ENCODE assay signal across 8 mouse cellular contexts in the genomic region with DNA sequence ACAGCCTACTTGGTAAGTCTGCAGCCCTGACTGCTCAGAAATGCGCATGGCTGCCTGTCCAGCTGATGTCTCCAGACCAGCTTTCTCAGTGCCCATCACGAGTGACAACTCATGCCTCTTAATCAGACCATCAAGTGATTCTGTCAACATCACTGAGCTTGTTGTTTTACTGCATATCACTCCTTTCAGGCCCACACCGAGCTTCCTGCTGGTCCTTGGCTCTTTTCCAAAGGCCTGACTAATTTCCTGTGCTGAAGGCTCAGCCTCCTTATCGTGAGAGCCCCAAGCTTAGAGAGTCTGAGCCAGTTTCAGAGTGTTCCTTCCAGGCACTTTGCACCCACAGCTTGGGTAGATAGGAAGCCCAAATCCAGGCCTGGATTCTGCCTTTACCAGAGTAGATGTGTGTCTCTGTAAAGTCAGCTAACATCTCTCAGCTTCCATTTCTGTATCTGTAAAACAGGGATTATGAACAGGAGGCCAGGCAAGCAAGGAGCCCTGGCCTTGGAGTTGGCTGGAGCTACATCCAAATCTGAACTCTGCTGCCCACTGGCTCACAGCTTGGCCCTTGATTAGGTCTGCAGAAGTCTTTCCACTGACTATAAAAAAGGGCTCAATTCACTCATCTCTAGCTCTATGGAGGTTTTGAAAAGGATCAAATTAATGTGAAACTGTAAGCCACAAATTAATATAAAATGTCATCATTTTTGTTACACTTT. TPM values are rescaled to one million over a fixed set of nuclear protein-coding genes. Genes with fewer than 3 reads are reported as not detected.
DNase-seq lines count a peak whose midpoint lies in the region; ATAC-seq and TF ChIP-seq lines count a peak whose summit lies in the region.

No protein-coding gene starts in this region.

- no peak for DNase-seq in forebrain, embryonic 10.5 days (ENCODE audit: extremely low spot score, low spot score)
- DNase-seq in 3T3-L1 (ENCODE audit: low read depth, low spot score) = peak; percentile 96
- DNase-seq in heart, embryonic 10.5 days (ENCODE audit: low spot score) = peak; percentile 87
- peak; percentile 46 to 63 for DNase-seq in kidney, postnatal 25 days
- DNase-seq in right cerebral cortex, postnatal 4 days = no peak

- H3K36me3 ChIP-seq in forebrain, embryonic 12.5 days (replicated peaks) = no peaks in the 10 kb centered on the region
- H3K36me3 ChIP-seq in forebrain, embryonic 10.5 days (replicated peaks) = no peaks in the 10 kb centered on the region
- H3K36me3 ChIP-seq in heart, embryonic 10.5 days = no peaks in the 10 kb centered on the region

- no peaks in the 10 kb centered on the region for H3K27me3 ChIP-seq in forebrain, embryonic 12.5 days
- no peaks in the 10 kb centered on the region for H3K27me3 ChIP-seq in forebrain, embryonic 10.5 days (ENCODE audit: poor library complexity, severe bottlenecking)
- H3K27me3 ChIP-seq in heart, embryonic 10.5 days (ENCODE audit: insufficient read depth, poor library complexity, severe bottlenecking) = no peaks in the 10 kb centered on the region

- no peak overlapping the region for H3K4me3 ChIP-seq in forebrain, embryonic 12.5 days (replicated peaks)
- no peak overlapping the region for H3K4me3 ChIP-seq in forebrain, embryonic 10.5 days
- no peak overlapping the region for H3K4me3 ChIP-seq in bone marrow, adult 2 months (replicated peaks; ENCODE audit: control insufficient read depth, low read depth, low read length)
- no peak overlapping the region for H3K4me3 ChIP-seq in heart, embryonic 10.5 days

- TF ChIP-seq CTCF in bone marrow, adult 2 months (IDR thresholded peaks at IDR 0.05; ENCODE audit: control insufficient read depth, insufficient read depth, low read length) = no peak

- no peaks in the 10 kb centered on the region for H3K9me3 ChIP-seq in forebrain, embryonic 12.5 days
- peaks cover 5% of the 10 kb centered on the region; the same call in 1 of the 2 replicates for H3K9me3 ChIP-seq in forebrain, embryonic 10.5 days
- no peaks in the 10 kb centered on the region for H3K9me3 ChIP-seq in heart, embryonic 10.5 days

- no peak overlapping the region for H3K27ac ChIP-seq in forebrain, embryonic 12.5 days
- H3K27ac ChIP-seq in forebrain, embryonic 10.5 days = no peak overlapping the region
- H3K27ac ChIP-seq in bone marrow, adult 2 months (ENCODE audit: control insufficient read depth, insufficient read depth, low read depth, low read length, poor library complexity) = peak overlapping the region; percentile 58
- peak overlapping the region; percentile 64 for H3K27ac ChIP-seq in heart, embryonic 10.5 days

- no peak overlapping the region for H3K4me2 ChIP-seq in forebrain, embryonic 12.5 days

- no peak overlapping the region for H3K9ac ChIP-seq in forebrain, embryonic 12.5 days

- peaks cover 6% of the 10 kb centered on the region; the same call in 1 of the 2 replicates for H3K4me1 ChIP-seq in forebrain, embryonic 12.5 days
- 0 out of 2 replicates have a peak, but pooled peaks cover 5% of the 10 kb centered on the region for H3K4me1 ChIP-seq in forebrain, embryonic 10.5 days
- peaks cover 3% of the 10 kb centered on the region for H3K4me1 ChIP-seq in bone marrow, adult 2 months (ENCODE audit: control insufficient read depth, insufficient read depth, low read length)
- H3K4me1 ChIP-seq in heart, embryonic 10.5 days = peaks cover 11% of the 10 kb centered on the region

- no peak for TF ChIP-seq POLR2A in bone marrow, adult 2 months (IDR thresholded peaks at IDR 0.05; ENCODE audit: borderline replicate concordance, control insufficient read depth, low read depth, low read length)

- WGBS in forebrain, embryonic 12.5 days = 36% methylated on average over 4 of the region's 4 CpGs
- 70% methylated on average over 4 of the region's 4 CpGs for WGBS in forebrain, embryonic 10.5 days
- 6% methylated on average over 4 of the region's 4 CpGs for WGBS in bone marrow, adult 2 months
- 13% methylated on average over 4 of the region's 4 CpGs for WGBS in heart, embryonic 10.5 days

- peak; percentile 30; the same call in 1 of the 2 replicates for ATAC-seq in forebrain, embryonic 12.5 days (ENCODE audit: low FRiP score)
- ATAC-seq in monocyte, adult 5-6 weeks (replicated peaks; ENCODE audit: insufficient number of reproducible peaks, low FRiP score, low TSS enrichment, poor library complexity, severe bottlenecking) = peak; percentile 68

RNA-seq across cellular contexts. Expression of a gene that starts 51.5 kb away (rescaled TPM):
- 4.6 and 5.7 TPM in 2 replicates for polyA plus RNA-seq in forebrain, embryonic 12.5 days (2016; fragmentation: Nextera tagmentation; extraction: Ambion mirVana)
- polyA plus RNA-seq in forebrain, embryonic 10.5 days (2016; fragmentation: Nextera tagmentation; extraction: Ambion mirVana) = 2.7 and 3.6 TPM in 2 replicates
- polyA plus RNA-seq in bone marrow, adult 2 months (2011; ENCODE audit: insufficient read depth, insufficient read length, low replicate concordance, missing spikeins) = 9.2 and 27.6 TPM in 2 replicates
- polyA plus RNA-seq in heart, embryonic 10.5 days (2016; fragmentation: Nextera tagmentation; extraction: Ambion mirVana) = 1.9 and 2.9 TPM in 2 replicates
- 73.5 to 115 TPM (median 113 TPM) in 3 replicates for total RNA-seq in monocyte, adult 5-6 weeks (2017)

Comparison
In these comparisons a context has a peak if more than half of its experiments do, and no peak if none do; other contexts are left out.
1. H3K27ac ChIP-seq: peak in bone marrow, adult 2 months (single experiment) and heart, embryonic 10.5 days (single experiment); none in forebrain, embryonic 12.5 days (single experiment) and forebrain, embryonic 10.5 days (single experiment).
2. DNase-seq: peak in 3T3-L1 (single experiment), heart, embryonic 10.5 days (single experiment) and kidney, postnatal 25 days (2 of 2); none in forebrain, embryonic 10.5 days (single experiment) and right cerebral cortex, postnatal 4 days (single experiment).